Mouse (Mus musculus) MEL (cell line): ENCODE measurements at regions not wholly inside any gene's neighbourhood (a gene's known extent, or its start where the extent isn't known, plus 50 kb on each side); places are given as distances from the start of the nearest gene placed in this dataset.

Experiments used
- CTCF ChIP-seq, 3 experiments: IDR thresholded peaks in 2 of 3; conservative IDR thresholded peaks in 1 of 3; 2 replicates each; pipeline ENCODE4 v1.5.1; 2011 to 2012; ENCODE audit warnings: low read length in 3 of 3, low read depth in 2 of 3, mild to moderate bottlenecking in 2 of 3, improper control_type of control experiment in 1 of 3, inconsistent platforms in 1 of 3, mixed read lengths in 1 of 3, moderate library complexity in 1 of 3; ENCODE audit not compliant: control insufficient read depth in 1 of 3, insufficient read depth in 1 of 3, poor library complexity in 1 of 3, severe bottlenecking in 1 of 3
- GATA1 ChIP-seq: IDR thresholded peaks from 2 replicates; pipeline ENCODE4 v1.6.1; 2011; ENCODE audit warnings: low read depth, low read length, improper control_type of control experiment
- NRF1 ChIP-seq: IDR thresholded peaks from 2 replicates; pipeline ENCODE4 v1.6.1; 2014; ENCODE audit warnings: low read depth, mild to moderate bottlenecking, inconsistent platforms, low read length, improper control_type of control experiment, moderate library complexity; ENCODE audit not compliant: poor library complexity, insufficient read depth, severe bottlenecking
- POLR2A ChIP-seq, 2 experiments: IDR thresholded peaks; 2 replicates each; pipeline ENCODE4 v1.6.1; 2011 to 2012; ENCODE audit warnings: low read length in 2 of 2, mild to moderate bottlenecking in 2 of 2, control low read depth in 1 of 2, improper control_type of control experiment in 1 of 2, low read depth in 1 of 2, moderate library complexity in 1 of 2; ENCODE audit not compliant: control insufficient read depth in 1 of 2, insufficient read depth in 1 of 2, poor library complexity in 1 of 2
- POLR2AphosphoS2 ChIP-seq: IDR thresholded peaks from 2 replicates; pipeline ENCODE4 v1.6.1; 2011; ENCODE audit warnings: low read length, improper control_type of control experiment

GRCm38 (mm10) chr4:100705960-100706359 lies 70.5 kb upstream of the Cachd1 start:
- no peak for TF ChIP-seq NRF1
- no peak for TF ChIP-seq POLR2AphosphoS2
- TF ChIP-seq POLR2A (IDR thresholded peaks at IDR 0.05; ENCODE audit: control insufficient read depth in 1 of 2, insufficient read depth in 1 of 2, low read depth in 1 of 2, low read length in 2 of 2, poor library complexity in 1 of 2): no peak
- TF ChIP-seq GATA1: no peak
- TF ChIP-seq CTCF (IDR thresholded peaks at IDR 0.05 in 2 of 3, conservative IDR thresholded peaks at IDR 0.05 in 1 of 3; ENCODE audit: control insufficient read depth in 1 of 3, insufficient read depth in 1 of 3, low read depth in 2 of 3, low read length in 3 of 3, poor library complexity in 1 of 3, severe bottlenecking in 1 of 3): no peak
